Mouse (Mus musculus) embryonic facial prominence, embryonic 10.5 days (tissue): ENCODE data around the gene Ddb1. TPM values are rescaled to one million over a fixed set of nuclear protein-coding genes. Genes with fewer than 3 reads are reported as not detected.
"Not testable (repeated sequence)": the region's sequence is repeated elsewhere in the genome, so short reads cannot be mapped to it uniquely, and the experiment has no call there.

ENCODE experiments used
- DNase-seq: peaks from one replicate; pipeline ENCODE4 v3.0.0-alpha.2; 2017; ENCODE audit warnings: low spot score
- H3K27ac ChIP-seq: fragments of 300-500 bp; sonication (generic); replicated peaks from 2 replicates; pipeline ENCODE4 v1.5.1; 2016; ENCODE audit warnings: mild to moderate bottlenecking
- H3K27me3 ChIP-seq: fragments of 300-500 bp; sonication (generic); replicated peaks from 2 replicates; pipeline ENCODE4 v1.6.1; 2016; ENCODE audit warnings: low read depth, mild to moderate bottlenecking; ENCODE audit not compliant: poor library complexity, severe bottlenecking
- H3K36me3 ChIP-seq: fragments of 300-500 bp; sonication (generic); replicated peaks from 2 replicates; pipeline ENCODE4 v1.6.1; 2016; ENCODE audit warnings: mild to moderate bottlenecking, moderate library complexity
- H3K4me1 ChIP-seq: fragments of 300-500 bp; sonication (generic); 2 replicates; pipeline ENCODE4 v1.6.1; 2016
- H3K4me3 ChIP-seq: fragments of 300-500 bp; sonication (generic); 2 replicates; pipeline ENCODE4 v1.5.1; 2016; ENCODE audit warnings: mild to moderate bottlenecking, moderate library complexity
- H3K9me3 ChIP-seq: fragments of 300-500 bp; sonication (generic); 2 replicates; pipeline ENCODE4 v1.6.1; 2016; ENCODE audit warnings: mild to moderate bottlenecking
- WGBS: fragments of 180-500 bp; shearing (Covaris S2); methylation state at CpG from one replicate; pipeline ENCODE4 v1.1.7; 2016; 5-methylcytosine and 5-hydroxymethylcytosine counted together
- polyA plus RNA-seq: library from polyadenylated mRNA; unstranded; fragments of >200 nt; fragmentation: Nextera tagmentation; extraction: Ambion mirVana; gene quantifications from 2 replicates; pipeline ENCODE4 v1.2.1, GENCODE M21; 2016

Ddb1 gene
- 483 and 491 TPM in 2 replicates for polyA plus RNA-seq

DNA sequence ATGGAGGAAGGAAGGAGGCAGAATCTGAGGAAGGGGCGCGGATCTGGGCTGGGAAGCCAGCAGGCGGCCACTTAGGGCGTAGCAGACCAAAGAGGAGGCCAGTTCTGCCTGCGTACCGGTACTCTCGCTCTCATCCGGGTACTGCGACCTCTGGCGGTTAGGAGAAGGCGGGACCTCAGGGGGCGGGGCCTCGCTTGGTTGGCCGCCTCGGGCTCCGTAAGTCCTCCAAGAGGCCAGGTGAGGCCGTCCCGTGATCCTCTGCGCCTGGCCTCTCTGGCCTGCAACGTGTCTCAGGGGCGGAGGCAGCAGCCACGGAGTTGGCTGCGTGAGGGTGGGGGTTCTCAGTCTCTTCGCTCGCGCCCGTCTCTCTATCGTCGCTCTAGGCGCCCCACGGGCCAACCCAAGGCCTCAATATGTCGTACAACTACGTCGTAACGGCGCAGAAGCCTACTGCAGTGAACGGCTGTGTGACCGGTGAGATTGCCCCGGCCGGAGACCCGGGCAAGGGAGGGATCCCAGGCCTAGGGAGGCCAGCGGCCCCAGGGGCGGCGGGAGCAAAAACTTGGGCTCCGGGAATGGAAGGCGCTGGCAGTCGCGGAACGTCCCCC lies at the start of gene Ddb1, which contains the start of gene Tkfc:
Ddb1 (plus strand) TSS at position 35 of the 608 bp plus-strand sequence.
Tkfc (minus strand) TSS at position 362 of the 608 bp plus-strand sequence.
- Histone ChIP-seq H3K9me3 (no peaks in the 10 kb centered on the region), H3K27ac (peak within 1 kb of the TSS; percentile 91), H3K4me3 (peak within 1 kb of the TSS; percentile 89), H3K27me3 (no peaks in the 10 kb centered on the region), H3K4me1 (peaks cover 44% of the 10 kb centered on the region), H3K36me3 (peaks cover 41% of the 10 kb centered on the region)
- WGBS: under 1% methylated on average over 49 of the region's 49 CpGs
- DNase-seq: peak; percentile 99

- WGBS: 2% methylated on average over 43 of the region's 43 CpGs
- Histone ChIP-seq H3K27me3 (no peaks in the 10 kb centered on the region), H3K4me3 (peak within 1 kb of the TSS; percentile 78), H3K36me3 (peaks cover 25% of the 10 kb centered on the region), H3K27ac (peak within 1 kb of the TSS; percentile 86), H3K9me3 (no peaks in the 10 kb centered on the region), H3K4me1 (peaks cover 15% of the 10 kb centered on the region)
- peak; percentile 89 for DNase-seq
These were observed 49.3 kb upstream of the Ddb1 start, which contains the start of gene Tmem216 for GRCm38 (mm10) chr19:10555624-10556510. TSS of gene Tmem216 (minus strand) at chr19:10556238.

GRCm38 (mm10) chr19:10557001-10557400 lies 48.1 kb upstream of the Ddb1 start:
- Histone ChIP-seq H3K4me1 (peaks cover 22% of the 10 kb centered on the region), H3K27ac (no peak overlapping the region), H3K27me3 (no peaks in the 10 kb centered on the region), H3K4me3 (no peak overlapping the region), H3K36me3 (peaks cover 14% of the 10 kb centered on the region), H3K9me3 (no peaks in the 10 kb centered on the region)
- DNase-seq: no peak
- 67% methylated on average over 2 of the region's 2 CpGs for WGBS

- Histone ChIP-seq H3K36me3 (peaks cover 10% of the 10 kb centered on the region; the same call in 1 of the 2 replicates), H3K27ac (no peak overlapping the region), H3K4me3 (no peak overlapping the region), H3K9me3 (no peaks in the 10 kb centered on the region), H3K4me1 (peaks cover 26% of the 10 kb centered on the region), H3K27me3 (no peaks in the 10 kb centered on the region)
- WGBS: 75% methylated on average over 2 of the region's 2 CpGs
- no peak for DNase-seq
These were observed 47.7 kb upstream of the Ddb1 start for GRCm38 (mm10) chr19:10557430-10557829.

DNA sequence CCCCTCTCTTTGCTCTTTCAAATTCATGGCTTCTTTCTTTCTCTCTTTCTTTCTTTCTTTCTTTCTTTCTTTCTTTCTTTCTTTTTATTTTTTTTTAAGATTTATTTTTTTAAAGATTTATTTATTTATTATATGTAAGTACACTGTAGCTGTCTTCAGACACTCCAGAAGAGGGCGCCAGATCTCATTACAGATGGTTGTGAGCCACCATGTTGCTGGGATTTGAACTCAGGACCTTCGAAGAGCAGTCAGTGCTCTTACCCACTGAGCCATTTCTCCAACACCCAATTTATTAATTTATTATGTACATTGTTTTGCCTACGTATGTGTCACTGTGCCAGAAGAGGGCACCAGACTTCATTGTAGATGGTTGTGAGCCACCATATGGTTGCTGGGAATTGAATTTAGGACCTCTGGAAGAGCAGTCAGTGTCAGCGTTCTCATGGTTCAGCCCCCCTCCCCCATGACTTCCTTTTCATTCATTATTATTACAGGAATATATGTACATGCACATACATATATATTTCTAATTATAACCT lies 47.2 kb upstream of the Ddb1 start:
- not testable (repeated sequence) for H3K27ac ChIP-seq, H3K9me3 ChIP-seq, H3K36me3 ChIP-seq, DNase-seq, H3K27me3 ChIP-seq, H3K4me3 ChIP-seq
- H3K4me1 ChIP-seq: peaks cover 28% of the 10 kb centered on the region
- 77% methylated on average over 4 of the region's 4 CpGs for WGBS

DNA sequence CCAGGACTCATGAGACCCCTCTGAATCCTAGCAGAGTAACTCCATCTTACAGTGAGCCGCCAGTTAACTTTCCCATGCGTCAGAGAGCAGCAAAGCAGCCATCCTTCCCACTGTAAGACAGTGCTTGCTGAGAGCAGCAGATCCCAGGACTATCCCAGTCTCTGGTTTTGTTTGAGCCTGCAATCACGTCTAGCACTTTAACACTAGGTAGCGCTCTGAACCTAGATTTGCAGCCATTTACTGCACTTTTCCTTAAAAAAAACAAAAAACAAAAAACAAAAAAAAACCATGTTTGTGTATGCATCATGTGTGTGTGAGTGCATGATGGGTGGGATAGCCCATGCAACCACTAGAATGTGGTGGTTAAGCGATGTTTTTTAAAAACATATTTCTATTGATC lies 45.0 kb upstream of the Ddb1 start:
- WGBS: 41% methylated on average over 5 of the region's 5 CpGs
- H3K9me3 ChIP-seq: no peaks in the 10 kb centered on the region
- H3K27me3 ChIP-seq: no peaks in the 10 kb centered on the region
- H3K27ac ChIP-seq: no peak overlapping the region
- peaks cover 21% of the 10 kb centered on the region for H3K4me1 ChIP-seq
- no peak overlapping the region for H3K4me3 ChIP-seq
- no peaks in the 10 kb centered on the region for H3K36me3 ChIP-seq
- no peak for DNase-seq

GRCm38 (mm10) chr19:10561558-10562314 lies 43.4 kb upstream of the Ddb1 start:
- WGBS: 46% methylated on average over 6 of the region's 6 CpGs
- H3K27ac ChIP-seq: peak overlapping the region; percentile 72

DNA sequence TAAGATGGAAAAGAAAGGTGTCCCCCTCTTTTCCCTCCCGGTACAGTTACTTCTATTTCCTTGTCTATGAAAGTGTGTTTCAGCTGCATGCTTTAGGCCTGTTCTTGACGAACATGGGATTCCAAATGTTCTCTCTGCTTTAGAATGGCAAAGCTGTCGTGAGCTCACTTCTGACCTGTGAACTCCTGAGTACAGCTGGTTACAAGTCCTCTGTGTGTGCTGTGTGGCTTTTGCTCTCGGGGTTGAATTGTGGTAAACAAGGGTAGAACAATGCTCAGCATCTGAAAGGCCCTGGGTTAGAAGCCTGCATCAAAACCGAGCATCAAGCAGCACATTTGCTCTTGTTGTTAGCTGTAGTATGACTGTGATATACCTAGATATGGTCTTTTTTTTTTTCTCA lies 42.8 kb upstream of the Ddb1 start:
- Histone ChIP-seq H3K27ac (peak overlapping the region; percentile 72), H3K36me3 (0 out of 2 replicates have a peak, but pooled peaks cover under 1% of the 10 kb centered on the region), H3K27me3 (no peaks in the 10 kb centered on the region), H3K4me1 (peaks cover 13% of the 10 kb centered on the region), H3K4me3 (no peak overlapping the region), H3K9me3 (no peaks in the 10 kb centered on the region)
- DNase-seq: no peak
- 40% methylated on average over 5 of the region's 5 CpGs for WGBS

More at GRCm38 (mm10) chr19:10561558-10562314, 43.4 kb upstream of the Ddb1 start:
- no peaks in the 10 kb centered on the region for H3K27me3 ChIP-seq
- peak; percentile 34 for DNase-seq
- H3K4me3 ChIP-seq: no peak overlapping the region
- no peaks in the 10 kb centered on the region for H3K36me3 ChIP-seq
- H3K9me3 ChIP-seq: no peaks in the 10 kb centered on the region
- peaks cover 13% of the 10 kb centered on the region for H3K4me1 ChIP-seq

- Histone ChIP-seq H3K4me1 (peaks cover 13% of the 10 kb centered on the region), H3K27ac (no peak overlapping the region), H3K9me3 (no peaks in the 10 kb centered on the region), H3K4me3 (no peak overlapping the region), H3K27me3 (no peaks in the 10 kb centered on the region), H3K36me3 (peaks cover 11% of the 10 kb centered on the region)
- DNase-seq: no peak
- WGBS: 80% methylated on average over 6 of the region's 6 CpGs
These were observed 40.8 kb upstream of the Ddb1 start for GRCm38 (mm10) chr19:10564278-10564677.

DNA sequence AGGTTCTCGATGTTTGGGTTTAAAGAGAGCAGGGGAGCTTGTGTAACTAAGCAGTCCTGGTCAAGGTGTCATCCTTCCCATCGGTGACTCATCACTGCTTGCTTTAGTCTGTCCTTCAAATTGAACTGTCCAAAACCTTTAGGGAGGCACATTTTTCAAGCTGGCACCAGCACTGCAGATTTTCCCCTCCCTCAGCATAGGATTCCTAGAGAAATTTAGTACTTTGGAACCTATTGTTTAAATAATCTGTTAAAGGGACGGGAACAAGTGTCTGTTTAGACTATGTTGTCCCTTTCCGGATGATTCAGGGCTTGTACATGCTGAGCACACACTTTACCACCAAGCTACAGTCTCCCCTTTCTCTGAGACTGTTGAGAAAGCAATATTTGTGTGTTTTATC lies 39.9 kb upstream of the Ddb1 start:
- DNase-seq: no peak
- WGBS: 84% methylated on average over 4 of the region's 4 CpGs
- Histone ChIP-seq H3K4me1 (peaks cover 13% of the 10 kb centered on the region), H3K9me3 (no peaks in the 10 kb centered on the region), H3K4me3 (no peak overlapping the region), H3K36me3 (peaks cover 20% of the 10 kb centered on the region), H3K27me3 (no peaks in the 10 kb centered on the region), H3K27ac (no peak overlapping the region)

DNA sequence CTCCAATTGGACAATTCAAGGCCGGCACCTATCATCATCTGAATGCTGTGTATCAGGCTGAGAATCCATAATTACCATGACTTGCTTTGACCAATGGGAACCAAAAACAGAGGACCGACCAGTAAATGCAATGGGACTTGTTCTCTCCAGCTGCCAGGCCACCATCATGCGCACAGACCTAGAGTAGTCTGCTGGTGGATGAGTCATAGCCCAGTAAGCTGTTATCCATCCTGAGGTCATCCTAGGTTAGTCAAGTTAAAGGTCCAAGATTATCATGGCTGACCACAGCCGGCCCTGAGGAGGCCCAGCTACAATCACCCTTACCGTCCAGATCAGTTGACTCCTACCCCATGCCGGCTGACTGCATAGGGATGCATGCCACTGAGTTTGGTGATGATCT lies 35.5 kb upstream of the Ddb1 start:
- no peaks in the 10 kb centered on the region for H3K27me3 ChIP-seq
- H3K9me3 ChIP-seq: no peaks in the 10 kb centered on the region
- DNase-seq: no peak
- H3K4me1 ChIP-seq: no peaks in the 10 kb centered on the region
- no peak overlapping the region for H3K4me3 ChIP-seq
- no peak overlapping the region for H3K27ac ChIP-seq
- H3K36me3 ChIP-seq: peaks cover 64% of the 10 kb centered on the region
- WGBS: 94% methylated on average over 6 of the region's 6 CpGs
